Mouse (Mus musculus) bone marrow macrophage, adult 2 months (primary cell): ENCODE data around the gene Proser3.

Experiments used
- CTCF ChIP-seq: IDR thresholded peaks from 2 replicates; pipeline ENCODE4 v1.5.1; 2012; ENCODE audit warnings: low read depth, mild to moderate bottlenecking, low read length, moderate library complexity
- POLR2A ChIP-seq: IDR thresholded peaks from 2 replicates; pipeline ENCODE4 v1.6.1; 2012; ENCODE audit warnings: mild to moderate bottlenecking, low read depth, low read length, borderline replicate concordance

DNA sequence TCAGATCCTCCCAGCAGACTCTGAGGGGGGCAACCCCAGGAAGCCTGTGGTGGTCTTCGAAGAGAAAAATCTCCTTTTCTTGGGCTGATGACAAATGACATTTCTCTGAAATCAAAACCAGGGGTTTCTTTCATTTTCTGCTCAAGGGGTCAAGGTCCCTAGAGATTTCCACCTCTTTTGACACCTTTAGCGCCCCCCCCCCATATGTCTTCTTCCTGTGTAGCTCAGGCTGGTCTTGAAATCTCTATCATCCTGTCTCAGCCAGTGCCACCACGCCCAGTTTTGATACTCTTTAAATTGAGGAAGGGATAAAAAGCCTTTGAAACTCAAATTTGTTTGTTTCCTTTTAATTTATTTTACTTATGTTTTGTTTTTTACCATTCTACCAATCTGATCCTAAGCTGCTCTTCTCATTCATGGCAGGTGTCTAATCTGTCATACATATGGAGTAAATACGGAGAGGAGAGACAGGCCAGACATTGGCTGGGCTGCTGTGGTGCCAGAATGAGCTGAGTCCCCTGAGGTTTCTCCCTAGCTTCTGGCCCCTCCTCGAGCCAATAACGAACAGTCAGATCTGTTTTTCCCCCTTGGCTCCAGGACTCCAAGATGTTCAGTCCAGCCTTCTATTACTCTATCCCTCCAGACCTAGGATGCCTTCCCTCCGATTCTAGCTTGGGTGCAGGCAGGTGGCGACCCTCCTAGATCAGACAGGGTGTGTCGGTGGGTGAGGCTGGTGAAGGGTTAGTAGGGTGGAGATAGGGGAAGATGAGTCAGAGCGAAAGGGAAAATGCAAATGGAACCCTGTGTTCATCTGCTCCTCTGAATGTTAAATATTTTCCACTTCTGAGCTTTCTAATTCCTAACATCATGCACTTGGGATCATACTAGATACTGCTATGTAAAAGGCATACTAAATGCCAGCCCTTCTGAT, 41.7 kb upstream of the Proser3 start:
- no peak for TF ChIP-seq CTCF
- no peak for TF ChIP-seq POLR2A
